Mouse (Mus musculus) gastrocnemius, postnatal 10 days (tissue): Measurements from ENCODE around the gene Poc5. TPM values are rescaled to one million over a fixed set of nuclear protein-coding genes. Genes with fewer than 3 reads are reported as not detected.

Experiments
- DNase-seq: peaks from one replicate; pipeline ENCODE4 v3.0.0; 2021; ENCODE audit warnings: mixed read lengths
- microRNA-seq, 2 experiments: library from miRNA; unstranded; fragments of <30 nt; microRNA quantifications; one replicate each; pipeline ENCODE4 v1.2.0; 2021
- total RNA-seq, 2 experiments: library from RNA; stranded (reverse); gene quantifications; 2 replicates each; pipeline ENCODE4 v1.2.3; 2021

Gene Poc5
- total RNA-seq, 2 experiments from 2014 or later: 7.4 to 10.8 TPM

DNA sequence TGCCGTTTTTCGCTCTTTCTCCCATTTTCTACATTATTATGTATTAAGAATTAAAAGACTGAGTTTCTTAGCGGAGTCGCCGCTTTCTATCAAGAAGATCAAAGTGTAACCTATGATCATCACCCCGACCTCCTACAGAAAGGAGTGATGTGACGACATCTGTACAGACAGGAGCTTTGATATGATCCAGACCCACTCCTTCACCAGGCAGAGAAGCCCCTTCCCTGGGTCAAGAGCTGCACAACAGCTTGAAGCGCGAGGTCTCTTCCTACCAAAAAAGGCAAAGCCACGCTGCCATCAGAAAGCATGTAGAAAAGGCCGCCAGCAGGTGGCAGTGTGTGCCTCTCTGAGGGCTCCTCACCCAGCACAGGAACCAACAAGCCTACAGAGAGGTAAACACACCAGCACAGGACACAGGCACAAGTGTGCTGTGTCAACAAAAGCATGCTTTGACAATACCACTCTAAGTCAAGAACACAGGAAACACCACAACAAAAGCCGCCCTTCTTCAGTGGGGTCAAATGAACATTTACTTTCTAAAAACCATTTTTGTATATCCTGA, 43.6 kb downstream of the Poc5 start:
- DNase-seq: peak; percentile 93

DNA sequence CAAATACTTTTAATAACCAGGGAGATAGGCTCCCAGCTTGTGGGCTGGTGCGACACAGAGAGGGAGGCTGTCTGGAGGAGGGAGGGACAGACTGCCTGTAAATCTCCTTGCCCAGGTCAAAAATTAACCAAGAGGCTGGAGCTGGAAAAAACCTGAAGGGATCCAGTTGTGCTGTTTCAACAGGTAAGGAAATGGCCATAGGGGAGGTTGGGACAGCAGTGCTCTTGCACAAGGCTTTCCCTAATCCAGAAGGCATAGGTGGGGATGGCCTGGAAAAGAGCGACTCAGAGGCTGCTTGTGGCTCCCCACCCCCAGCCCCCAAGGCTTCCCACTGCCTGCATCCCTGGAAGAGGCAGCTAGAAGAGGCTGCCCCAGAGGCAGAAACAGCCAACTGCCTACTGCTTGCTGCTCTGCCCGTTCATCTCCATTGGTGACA, 44.3 kb downstream of the Poc5 start:
- DNase-seq: no peak

DNA sequence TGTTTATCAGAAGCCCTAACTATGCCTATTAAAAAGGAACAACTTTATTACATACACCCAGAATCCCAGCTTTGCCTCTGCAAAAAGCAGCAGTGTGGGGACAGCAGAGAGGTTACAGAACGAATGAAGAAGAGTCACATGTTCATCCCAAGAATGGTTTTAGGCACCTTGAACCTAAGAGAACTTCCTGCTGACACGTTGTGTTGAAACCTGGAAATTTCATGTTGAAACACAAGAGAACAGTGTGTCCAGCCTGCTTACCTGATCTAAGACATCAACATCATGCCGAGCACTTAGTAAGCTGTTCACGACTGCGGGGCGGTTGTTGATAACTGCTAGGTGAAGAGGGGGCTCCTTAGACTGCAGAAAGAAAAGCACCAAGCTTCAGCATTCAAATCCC, 44.9 kb downstream of the Poc5 start:
- no peak for DNase-seq

DNA sequence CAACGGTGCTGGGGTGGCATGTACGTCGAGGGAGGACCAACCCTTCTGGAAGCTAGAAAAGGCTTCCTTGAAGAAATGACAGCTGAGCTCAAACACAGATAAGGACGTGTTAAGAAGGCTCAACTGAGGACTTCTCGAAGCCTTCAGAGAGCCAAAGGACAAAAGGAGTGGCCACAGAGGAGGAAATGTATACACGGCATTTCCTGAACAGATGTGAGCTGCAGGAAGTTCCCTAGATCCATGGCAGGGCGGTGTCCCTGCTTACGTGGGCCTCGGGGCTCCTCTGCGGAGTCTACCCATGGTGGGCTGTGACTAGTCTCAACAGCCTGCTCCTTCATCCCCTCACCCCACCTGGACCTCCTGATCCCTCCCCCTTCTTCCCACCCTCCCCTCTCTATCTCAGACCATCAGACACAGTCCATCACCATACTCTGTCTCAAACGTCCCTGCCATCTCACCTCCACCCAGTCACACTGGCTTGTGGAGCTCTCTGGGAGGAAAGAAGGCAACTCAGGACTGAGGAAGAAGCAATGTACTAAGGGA, 45.6 kb downstream of the Poc5 start:
- no peak for DNase-seq

DNA sequence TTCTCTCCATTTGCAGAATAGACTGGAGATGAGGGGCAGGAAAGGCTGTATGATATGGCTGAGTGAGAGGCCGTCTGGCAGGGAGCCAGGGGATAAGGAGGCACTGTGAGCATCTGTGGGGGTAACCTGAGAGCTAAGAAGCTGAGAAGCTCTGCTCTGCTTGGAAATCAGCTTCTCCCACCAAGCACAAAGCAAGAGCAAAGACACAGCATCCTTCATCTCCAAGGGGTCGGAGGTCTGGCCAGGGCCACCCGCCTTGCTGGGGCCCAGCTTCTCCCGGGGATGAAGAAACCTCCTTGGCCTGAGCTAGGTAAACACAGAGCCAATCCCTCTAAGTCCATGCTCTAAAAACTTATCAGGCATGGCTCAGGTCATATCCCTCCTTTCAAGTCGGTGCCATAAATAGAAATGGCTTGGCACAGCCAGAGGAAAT, 46.8 kb downstream of the Poc5 start:
- DNase-seq: no peak

DNA sequence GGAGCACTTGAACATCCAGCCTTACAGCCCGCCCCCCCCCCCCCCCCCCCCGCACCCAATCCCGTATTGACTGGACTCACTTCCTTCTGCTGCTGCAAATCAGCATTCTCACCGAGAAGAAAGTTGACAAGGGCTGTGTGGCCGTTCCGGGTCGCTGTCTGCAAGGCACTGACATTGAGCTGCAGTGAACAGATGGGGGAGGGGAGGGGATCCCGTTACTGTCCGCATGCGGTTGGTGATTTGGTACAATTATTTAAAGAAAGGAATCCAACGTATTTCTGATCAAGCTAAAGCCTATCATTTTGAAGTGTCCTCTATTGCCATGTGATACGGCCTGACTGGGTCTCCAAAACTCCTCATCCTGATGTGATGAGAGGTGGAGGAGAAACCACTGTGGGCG, 47.7 kb downstream of the Poc5 start:
- no peak for DNase-seq

DNA sequence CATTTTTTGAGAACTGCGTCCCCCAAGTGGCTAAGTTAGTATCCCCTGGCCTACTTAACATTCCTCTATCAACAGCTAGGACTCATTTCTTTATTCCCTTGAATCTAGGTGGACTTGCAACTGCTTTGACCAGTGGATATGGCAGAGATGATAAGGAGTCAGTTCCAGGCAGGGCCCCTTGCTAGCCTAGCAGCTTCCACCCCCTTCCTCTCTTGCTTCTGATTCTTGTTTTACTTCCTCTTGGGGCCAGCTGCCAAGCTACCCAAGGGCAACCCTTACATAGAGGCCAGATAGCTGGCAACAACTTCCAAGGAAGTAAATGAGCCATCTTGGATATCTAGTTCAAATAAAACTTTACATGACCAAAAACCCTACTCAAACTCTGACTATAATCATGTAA, 48.8 kb downstream of the Poc5 start:
- DNase-seq: no peak

DNA sequence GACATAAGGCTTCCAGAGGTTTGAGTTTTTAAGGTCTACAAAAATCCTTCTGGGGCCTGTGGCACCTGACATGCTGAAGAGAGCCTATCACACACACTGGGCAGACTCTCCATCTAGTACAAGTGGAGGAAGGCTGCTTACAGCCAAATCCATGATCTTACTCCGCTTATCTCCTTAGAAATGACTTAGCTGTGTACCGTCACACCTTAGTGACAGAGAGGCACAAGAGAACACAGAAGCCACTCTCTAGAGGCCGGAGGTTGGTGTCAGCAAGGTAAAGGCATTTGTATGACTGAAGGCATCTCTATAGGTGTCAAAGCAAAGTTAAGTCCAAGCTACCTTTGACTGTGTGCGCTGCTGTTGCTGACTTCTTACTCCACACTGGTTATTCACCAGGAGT, 52.3 kb downstream of the Poc5 start:
- DNase-seq: no peak

DNA sequence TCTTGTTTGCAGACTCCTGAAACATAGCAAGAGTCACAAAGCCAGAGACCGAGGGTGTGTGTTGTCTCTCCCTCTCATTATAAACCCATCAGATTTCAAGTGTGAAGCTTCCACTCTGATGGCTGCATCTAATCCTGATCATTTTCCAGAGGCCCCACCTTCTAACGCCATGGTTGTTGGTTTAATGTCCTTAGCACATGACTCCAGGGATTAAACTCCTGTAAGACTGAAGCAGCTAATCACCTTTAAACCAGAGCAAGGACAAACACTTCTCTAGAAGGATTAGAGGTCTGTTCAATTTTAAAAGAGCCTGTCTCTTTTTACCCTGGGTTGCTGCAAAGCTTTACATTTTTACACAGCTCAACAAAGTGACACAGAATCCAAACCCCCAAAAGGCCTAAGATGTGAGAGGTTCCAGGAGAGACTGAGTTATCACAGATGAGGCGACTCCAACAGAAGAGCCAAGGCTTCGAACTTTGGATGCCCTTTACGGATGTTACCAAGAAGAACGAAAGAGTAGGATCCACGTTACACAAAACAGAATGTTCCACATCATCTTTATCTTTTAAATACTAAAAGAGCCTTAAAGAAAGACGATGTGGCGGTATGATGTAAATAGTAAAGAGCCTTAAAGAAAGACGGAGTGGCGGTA, 62.2 kb downstream of the Poc5 start:
- no peak for DNase-seq

DNA sequence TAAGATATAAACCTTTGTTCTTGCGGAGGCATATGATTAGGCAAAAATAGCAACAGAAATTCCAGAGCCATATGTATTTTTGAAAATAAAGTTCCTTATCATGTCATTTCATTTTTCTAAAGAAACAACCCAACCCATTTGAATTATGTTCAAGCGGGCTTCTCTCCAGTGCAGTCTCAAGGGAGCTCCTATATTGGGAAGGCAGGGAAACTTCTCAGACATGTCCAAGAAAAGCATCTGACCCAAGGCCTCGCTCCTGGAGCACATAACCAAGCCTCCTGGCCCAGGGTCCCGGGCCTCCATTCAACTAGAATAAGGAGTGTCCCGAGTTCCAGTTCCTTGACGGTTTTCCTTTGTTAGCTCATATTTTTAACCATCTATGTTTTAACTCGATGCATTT, 62.8 kb downstream of the Poc5 start:
- no peak for DNase-seq

DNA sequence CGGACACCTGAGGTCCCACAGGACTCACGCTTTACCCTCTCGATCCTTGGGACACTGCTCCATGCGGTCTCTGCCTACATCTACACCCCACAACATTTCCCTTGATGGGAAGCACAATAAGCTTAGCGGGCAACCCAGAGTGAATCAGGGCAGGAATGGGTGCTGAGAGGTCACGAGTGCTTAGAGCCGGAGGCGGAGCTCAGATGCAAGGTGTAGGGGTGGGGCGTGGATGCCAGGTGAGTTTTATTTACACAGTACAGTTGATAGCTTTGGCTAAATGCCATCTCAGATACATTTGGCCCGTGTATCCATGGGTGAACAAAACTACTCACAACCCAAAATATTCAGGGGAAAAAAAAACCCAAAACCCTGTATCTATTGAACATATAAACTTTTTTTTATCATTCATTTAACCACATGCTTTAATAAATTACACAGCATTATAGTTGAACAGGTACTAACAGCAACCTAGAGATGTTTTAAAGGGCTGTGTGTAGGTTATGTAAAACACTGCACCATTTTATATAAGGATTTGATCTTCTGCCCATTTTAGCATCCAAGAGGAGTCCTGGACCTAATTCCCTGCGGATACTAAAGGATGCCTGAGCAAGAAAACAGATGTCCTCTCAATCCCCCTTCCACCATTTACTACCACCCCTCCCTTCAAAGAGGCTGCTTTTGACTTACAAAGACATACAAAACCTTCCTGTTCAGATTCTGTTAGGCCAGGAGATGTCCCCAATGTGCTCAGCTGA, 63.5 kb downstream of the Poc5 start:
- no peak for DNase-seq

DNA sequence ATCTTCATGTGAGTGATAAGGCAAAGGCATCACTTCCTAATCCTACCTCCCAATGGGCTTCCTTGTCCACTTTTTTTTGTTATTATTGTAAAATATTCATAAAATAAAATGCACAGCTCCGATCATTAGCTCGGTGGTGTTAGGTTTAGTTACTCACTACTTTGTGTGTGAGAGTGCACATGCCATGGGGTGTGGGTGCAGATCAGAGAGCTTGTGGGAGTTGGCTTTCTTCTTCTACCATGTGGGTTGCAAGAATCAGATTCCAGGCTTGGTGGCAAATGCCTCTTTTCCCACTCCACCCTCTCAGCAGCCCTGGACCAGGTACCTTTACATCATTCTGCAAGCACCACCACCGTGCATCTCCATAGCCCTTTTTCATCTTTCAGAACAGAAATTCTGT, 64.5 kb downstream of the Poc5 start:
- DNase-seq: no peak

DNA sequence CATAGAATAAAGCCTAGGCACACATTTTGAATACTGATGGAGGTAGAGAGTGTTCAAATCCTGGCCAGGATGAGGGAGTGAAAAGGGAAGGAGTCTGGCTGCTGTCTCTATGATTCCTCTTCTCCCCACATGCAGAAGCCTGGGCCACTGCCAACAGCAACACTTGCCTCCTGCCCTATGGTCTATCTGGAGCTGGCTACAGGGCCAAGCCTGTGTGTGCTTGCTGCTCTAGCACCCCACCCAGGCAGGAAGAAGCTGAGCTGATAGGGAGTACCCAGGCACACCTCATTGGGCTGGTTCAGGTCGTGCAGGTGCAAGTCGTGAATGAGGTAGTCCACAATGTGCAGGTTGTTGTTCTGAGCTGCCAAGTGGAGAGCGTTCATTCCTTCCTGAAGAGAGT, 66.2 kb downstream of the Poc5 start:
- DNase-seq: no peak

DNA sequence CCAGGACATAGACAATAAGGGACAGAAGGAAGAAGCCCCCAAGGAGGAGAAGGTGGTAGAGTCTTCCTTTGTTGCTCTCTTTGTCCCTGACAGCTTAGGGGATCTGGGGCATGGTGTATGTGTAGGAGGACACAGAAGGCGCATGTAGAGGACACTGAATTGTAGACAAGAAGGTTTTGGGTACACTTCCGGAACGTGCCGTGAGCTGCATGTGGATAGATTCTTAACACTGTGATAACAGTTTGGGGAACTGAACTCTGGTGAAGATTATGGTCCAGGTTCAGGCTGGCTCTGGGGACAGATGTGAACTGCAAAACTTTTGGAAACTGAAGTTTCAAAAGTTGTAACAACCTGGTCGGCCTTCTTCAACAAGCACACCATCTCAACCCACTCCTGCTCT, 69.5 kb downstream of the Poc5 start:
- no peak for DNase-seq

DNA sequence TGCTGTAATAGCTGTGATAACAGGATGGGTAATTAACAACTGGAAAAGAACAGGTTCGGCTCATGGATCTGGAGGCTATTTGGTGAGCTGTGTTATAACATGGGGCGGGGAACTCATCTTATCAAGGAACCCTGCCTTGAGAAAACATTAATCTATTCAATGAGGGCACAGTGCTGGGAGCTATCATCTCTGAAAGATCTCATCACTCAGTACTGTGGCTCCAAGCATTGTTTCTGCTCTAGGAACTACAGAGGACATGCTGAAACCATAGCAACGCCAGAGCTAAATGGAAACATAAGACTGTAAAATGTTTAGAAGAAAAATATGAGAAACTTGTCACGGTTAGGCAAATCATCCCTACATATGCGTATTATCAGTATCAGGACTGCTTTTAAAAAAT, 69.9 kb downstream of the Poc5 start:
- no peak for DNase-seq

DNA sequence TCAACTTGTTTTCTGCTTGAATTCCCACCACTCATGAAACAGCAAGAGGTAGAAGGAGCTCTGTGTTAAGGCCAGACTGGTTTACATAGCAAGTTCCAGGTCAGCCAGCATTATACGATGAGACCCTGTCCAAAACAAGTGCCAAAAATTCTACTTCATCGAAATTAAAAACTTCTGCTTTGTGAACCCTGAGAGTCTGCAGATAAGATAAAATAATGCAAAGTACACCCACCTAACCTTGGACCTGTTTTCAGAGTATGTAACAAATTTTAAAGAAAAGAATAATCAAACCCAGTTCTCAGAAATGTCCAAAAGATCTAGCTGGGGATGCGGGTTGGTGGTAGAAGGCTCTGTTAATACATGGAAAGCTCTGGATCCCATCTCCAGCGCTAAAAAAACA, 70.5 kb downstream of the Poc5 start:
- DNase-seq: no peak

DNA sequence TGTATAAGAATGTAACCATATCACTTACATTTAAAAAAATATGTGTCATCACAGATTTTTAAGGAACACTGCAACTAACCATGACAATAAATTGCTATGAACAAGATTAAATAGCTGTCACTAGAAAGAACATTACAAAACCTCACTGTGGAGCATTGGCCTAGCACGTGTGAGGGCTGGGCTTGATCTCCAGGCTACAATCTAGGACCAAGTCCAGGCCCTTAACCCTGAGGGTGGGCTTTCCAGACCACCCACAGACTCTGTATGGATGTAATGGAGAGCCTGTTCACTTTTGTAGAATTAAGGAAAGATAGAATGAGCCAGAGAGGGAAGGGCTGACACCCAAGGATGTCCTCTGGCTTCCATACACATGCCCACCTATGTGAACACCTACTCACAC, 74.5 kb downstream of the Poc5 start:
- DNase-seq: no peak

DNA sequence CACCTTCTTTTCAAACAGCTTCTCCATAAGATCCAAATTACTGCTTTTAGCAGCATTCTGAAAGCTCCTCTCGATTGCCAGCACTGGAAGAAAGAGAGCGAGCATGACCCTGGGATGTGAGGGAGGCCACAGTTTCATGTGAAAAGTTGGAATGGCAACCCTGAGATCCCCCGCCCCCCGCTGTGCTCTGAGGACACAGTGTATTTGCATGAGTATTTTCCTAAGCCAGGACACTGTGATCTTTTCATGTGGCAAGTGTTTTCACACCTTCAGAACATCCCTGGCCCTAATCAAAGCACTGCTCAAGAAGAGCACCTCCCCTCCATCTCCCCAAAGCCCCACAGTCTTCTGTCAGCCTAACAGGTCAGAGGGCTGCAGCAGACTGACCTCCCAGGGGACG, 77.2 kb downstream of the Poc5 start:
- DNase-seq: no peak

Small RNAs within 50 kb of the gene (microRNA-seq; reads per million reads assigned to microRNA genes)
- 0 reads per million in 2 experiments for gene Gm25213

Other genes with a start within 250 kb of the Poc5 start
- gene Ankdd1b, start 82.9 kb downstream of the Poc5 start, total RNA-seq: under 1 TPM; 0.29 to 0.31 TPM
- not detected for gene Gm17622, start 102.4 kb downstream of the Poc5 start, total RNA-seq
- 1 to 10 TPM; 2.9 to 6.1 TPM for gene Polk, start 154.3 kb downstream of the Poc5 start, total RNA-seq
- 10 to 100 TPM; 30.3 to 36.5 TPM for gene Col4a3bp, start 154.3 kb downstream of the Poc5 start, total RNA-seq